Mouse (Mus musculus): Measurements from ENCODE around the gene Gars.

DNA sequence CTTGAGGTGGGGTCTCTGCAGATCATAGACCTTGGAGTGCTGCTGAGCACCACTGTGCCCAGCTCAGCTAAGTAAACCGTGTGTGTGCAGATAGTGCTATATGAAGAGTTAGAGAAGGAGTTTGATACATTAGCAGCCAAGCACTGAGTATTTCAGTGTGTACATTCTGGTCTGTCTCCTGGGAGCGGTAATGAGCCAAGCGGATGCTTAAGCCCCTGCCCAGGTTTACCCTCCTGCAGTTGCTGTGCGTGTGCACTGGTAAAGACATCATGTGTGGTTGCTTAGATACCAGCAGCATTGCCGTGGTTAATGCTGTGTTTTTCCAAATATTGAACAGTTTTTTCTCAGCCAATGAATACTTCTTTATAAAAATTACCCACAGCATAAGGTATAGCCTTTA is 6.7 kb downstream of the Gars start:
- no peak for TF ChIP-seq CTCF (IDR thresholded peaks at IDR 0.05; ENCODE audit: low read depth, low read length)
- TF ChIP-seq POLR2AphosphoS5 (IDR thresholded peaks at IDR 0.05; ENCODE audit: insufficient replicate concordance, low read depth, low read length), result no peak
- TF ChIP-seq GATA2 (IDR thresholded peaks at IDR 0.05; ENCODE audit: borderline replicate concordance, low read depth, low read length), result no peak
- TF ChIP-seq GATA1 (IDR thresholded peaks at IDR 0.05; ENCODE audit: borderline replicate concordance, low read length), result no peak
- TF ChIP-seq TAL1 (conservative IDR thresholded peaks at IDR 0.05; ENCODE audit: low read depth, low read length), result no peak
